Mouse (Mus musculus) layer of hippocampus, adult 2 months (tissue): ENCODE measurements around the gene Myo15b. TPM values are rescaled to one million over a fixed set of nuclear protein-coding genes. Genes with fewer than 3 reads are reported as not detected.

ENCODE experiments used
- DNase-seq, 2 experiments: peaks; one replicate each; pipeline ENCODE4 v3.0.0; 2022; ENCODE audit warnings: low spot score in 2 of 2
- H3K27ac ChIP-seq: fragments of 200-600 bp; 2 replicates; pipeline ENCODE4 v1.8.1; 2022
- H3K4me3 ChIP-seq: fragments of 200-600 bp; 2 replicates; pipeline ENCODE4 v1.8.1; 2022; ENCODE audit warnings: mild to moderate bottlenecking
- CTCF ChIP-seq: fragments of 200-600 bp; conservative IDR thresholded peaks from 2 replicates; pipeline ENCODE4 v1.8.1; 2022; ENCODE audit warnings: antibody characterized with exemption, mild to moderate bottlenecking, moderate library complexity
- total RNA-seq, 2 experiments: library from RNA; stranded (reverse); gene quantifications; 2 replicates each; pipeline ENCODE4 v1.2.3; 2021

Gene Myo15b
- total RNA-seq, 2 experiments from 2014 or later = 0.22 to 0.41 TPM

GRCm38 (mm10) chr11:115921986-115922385, 63.8 kb downstream of the Myo15b start:
- Histone ChIP-seq H3K4me3 (no peak overlapping the region), H3K27ac (no peak overlapping the region)
- TF ChIP-seq CTCF = no peak
- no peak for DNase-seq

DNA sequence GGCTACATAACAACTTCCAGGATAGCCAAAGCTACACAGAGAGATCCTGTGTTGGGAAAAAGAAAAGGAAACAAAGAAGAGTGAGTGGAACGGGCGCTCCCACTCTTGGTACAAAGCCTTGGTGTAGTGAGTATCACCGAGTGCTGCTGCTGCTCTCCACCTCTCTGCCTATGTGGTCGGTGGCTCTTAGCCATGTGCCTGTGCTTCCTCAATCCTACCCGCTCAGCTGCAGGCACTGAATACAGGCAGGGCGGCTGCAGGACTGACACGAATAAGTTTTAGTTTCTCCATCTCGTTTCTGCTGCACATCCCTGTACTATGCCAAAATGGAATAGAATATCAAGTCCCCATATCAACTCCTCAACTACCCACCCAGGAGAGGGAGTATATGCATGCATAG, 70.8 kb downstream of the Myo15b start:
- no peak for DNase-seq
- H3K27ac ChIP-seq = no peak overlapping the region
- TF ChIP-seq CTCF = no peak
- H3K4me3 ChIP-seq = no peak overlapping the region

DNA sequence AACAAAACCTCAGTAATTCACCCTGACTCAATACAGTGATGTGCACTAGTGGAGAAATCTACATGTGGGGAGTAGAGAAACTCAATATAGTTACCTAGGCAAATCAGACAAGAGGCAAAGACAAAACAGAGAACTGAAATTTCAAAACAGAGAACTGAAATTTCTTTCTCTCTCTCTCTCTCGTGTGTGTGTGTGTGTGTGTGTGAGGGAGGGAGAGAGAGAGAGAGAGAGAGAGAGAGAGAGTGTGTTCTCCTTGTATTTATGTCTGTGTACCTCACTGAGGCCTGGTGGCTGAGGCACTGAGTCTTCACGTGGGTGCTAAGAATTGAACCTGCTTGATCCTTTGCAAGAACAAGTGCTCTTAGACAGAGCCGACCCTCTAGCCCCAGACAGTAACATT, 71.6 kb downstream of the Myo15b start:
- no peak for DNase-seq
- no peak for TF ChIP-seq CTCF
- no peak overlapping the region for H3K4me3 ChIP-seq
- no peak overlapping the region for H3K27ac ChIP-seq

DNA sequence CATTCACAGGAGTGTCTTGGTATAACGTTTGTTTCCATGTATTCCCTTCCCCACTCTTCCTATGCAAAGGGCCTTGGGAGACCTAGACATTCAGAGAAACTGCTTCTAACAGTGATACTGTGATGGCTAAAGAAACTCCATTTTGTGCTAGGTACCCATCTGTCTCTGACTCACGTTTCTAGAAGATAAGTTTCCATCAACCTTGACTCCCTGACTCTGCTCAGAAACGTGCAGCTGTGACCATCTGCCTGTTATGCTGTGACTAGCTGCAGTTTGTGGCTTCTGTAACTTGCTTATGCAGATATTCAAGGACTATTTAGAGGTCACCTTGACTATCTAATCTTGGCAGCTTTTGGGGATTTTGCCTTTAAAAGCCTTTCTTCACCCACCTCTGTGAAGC, 73.0 kb downstream of the Myo15b start:
- no peak for TF ChIP-seq CTCF
- Histone ChIP-seq H3K27ac (no peak overlapping the region), H3K4me3 (no peak overlapping the region)
- no peak for DNase-seq

- DNase-seq = peak; percentile 98
- no peak for TF ChIP-seq CTCF
- Histone ChIP-seq H3K4me3 (peak within 1 kb of the TSS; percentile 93), H3K27ac (peak within 1 kb of the TSS; percentile 87)
Observed at GRCm38 (mm10) chr11:115933108-115933746, 75.0 kb downstream of the Myo15b start, which contains the start of the genes Sap30bp and Recql5. Gene Sap30bp, plus strand, starts transcription at chr11:115933282. Gene Recql5, minus strand, starts transcription at chr11:115933477.

DNA sequence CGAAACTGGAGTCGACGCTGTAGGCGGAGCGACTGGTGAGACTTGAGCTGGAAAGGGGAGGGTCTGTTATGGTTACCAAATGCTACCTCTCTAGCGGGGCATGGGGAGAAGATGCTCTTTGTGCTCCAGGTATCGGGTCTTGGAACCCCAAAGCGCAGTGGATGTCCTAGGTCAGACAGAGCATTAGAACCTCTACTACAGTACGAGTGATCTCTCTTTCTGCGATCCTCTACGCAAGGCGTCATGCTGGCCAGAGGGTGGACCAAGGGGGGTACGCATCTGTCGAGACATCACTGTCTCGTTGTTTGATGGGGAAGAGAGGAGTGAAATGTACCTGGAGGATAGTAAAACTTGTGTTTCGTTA, 75.5 kb downstream of the Myo15b start:
- no peak for TF ChIP-seq CTCF
- Histone ChIP-seq H3K27ac (peak overlapping the region; percentile 87), H3K4me3 (peak overlapping the region; percentile 93)
- DNase-seq = no peak

DNA sequence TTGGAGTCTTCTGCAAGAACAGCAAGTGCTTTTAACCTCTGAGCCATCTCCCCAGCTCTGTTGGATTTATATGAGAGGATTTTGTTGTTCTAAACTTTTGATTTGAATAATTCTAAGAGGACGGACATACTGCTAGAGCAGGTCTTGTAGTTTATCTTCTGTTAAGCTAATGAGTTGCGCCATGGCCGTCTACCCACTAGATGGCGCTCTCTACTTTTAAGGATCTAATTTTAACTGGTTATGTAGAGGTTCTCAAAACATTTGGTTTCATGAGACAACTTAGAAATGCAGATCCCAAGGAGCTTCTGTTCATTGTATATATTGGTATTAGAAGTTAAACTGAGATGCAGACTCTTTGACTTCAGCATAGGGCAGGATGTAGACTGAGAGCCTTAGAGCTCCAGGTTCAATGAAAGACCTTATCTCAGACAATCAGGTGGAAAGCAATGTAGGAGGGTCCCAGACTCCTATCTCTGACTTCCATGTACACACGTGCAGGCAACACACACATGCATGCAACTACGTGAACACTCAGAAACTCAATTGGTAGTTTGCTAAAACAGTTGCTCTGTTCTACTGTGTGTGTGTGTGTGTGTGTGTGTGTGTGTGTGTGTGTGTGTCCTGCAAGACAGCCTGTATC, 81.6 kb downstream of the Myo15b start:
- peak; percentile 99 for TF ChIP-seq CTCF
- peak; percentile 57 to 72 for DNase-seq
- no peak overlapping the region for H3K4me3 ChIP-seq
- no peak overlapping the region for H3K27ac ChIP-seq

- H3K4me3 ChIP-seq = no peak overlapping the region
- H3K27ac ChIP-seq = no peak overlapping the region
- TF ChIP-seq CTCF = peak; percentile 50
- no peak for DNase-seq
Observed at GRCm38 (mm10) chr11:115941980-115942379, 83.8 kb downstream of the Myo15b start.

Other genes starting within 250 kb of the Myo15b start
- 10 to 100 TPM; 19.5 to 22.5 TPM for gene Mif4gd, start 245.4 kb upstream of the Myo15b start, total RNA-seq
- 10 to 100 TPM; 60.4 to 66.6 TPM for gene Slc25a19, start 230.1 kb upstream of the Myo15b start, total RNA-seq
- gene Grb2, start 149.8 kb upstream of the Myo15b start, total RNA-seq = 100 to 1,000 TPM; 182 to 198 TPM
- gene Tmem94, start 93.0 kb upstream of the Myo15b start, total RNA-seq = 10 to 100 TPM; 47.4 to 58.2 TPM
- 10 to 100 TPM; 17.7 to 19.7 TPM for gene Caskin2, start 44.8 kb upstream of the Myo15b start, total RNA-seq
- 10 to 100 TPM; 11.8 to 13.0 TPM for gene Tsen54, start 43.7 kb upstream of the Myo15b start, total RNA-seq
- gene Llgl2, start 34.4 kb upstream of the Myo15b start, total RNA-seq = 1 to 10 TPM; 1.6 to 2.3 TPM
- gene Smim5, start 41.6 kb downstream of the Myo15b start, total RNA-seq = 1 to 10 TPM in 1 of 2 experiments, under 1 TPM in 1; 0.54 to 1.3 TPM
- gene Smim6, start 53.6 kb downstream of the Myo15b start, total RNA-seq = not detected
- 10 to 100 TPM; 40.8 to 47.0 TPM for gene Sap30bp, start 74.9 kb downstream of the Myo15b start, total RNA-seq
- 10 to 100 TPM; 36.6 to 39.3 TPM for gene Recql5, start 75.1 kb downstream of the Myo15b start, total RNA-seq
- 1 to 10 TPM; 6.4 to 6.6 TPM for gene Itgb4, start 116.3 kb downstream of the Myo15b start, total RNA-seq
- gene Galk1, start 154.3 kb downstream of the Myo15b start, total RNA-seq = 10 to 100 TPM; 13.3 to 13.5 TPM
- gene H3f3b, start 169.6 kb downstream of the Myo15b start, total RNA-seq = 100 to 1,000 TPM; 285 to 322 TPM
- gene Unk, start 171.9 kb downstream of the Myo15b start, total RNA-seq = 10 to 100 TPM; 26.3 to 30.8 TPM
- gene Unc13d, start 219.6 kb downstream of the Myo15b start, total RNA-seq = 1 to 10 TPM; 1.3 to 2.1 TPM
- gene Wbp2, start 228.6 kb downstream of the Myo15b start, total RNA-seq = 100 to 1,000 TPM; 417 to 440 TPM